Mouse (Mus musculus): Measurements from ENCODE around the gene Ahcyl2.
A peak's percentile ranks its signal among the peaks of the same experiment; 100 is the strongest.

Ahcyl2 gene

GRCm38 (mm10) chr6:29770672-29771321 is 3.0 kb downstream of the Ahcyl2 start:
- DNase-seq, result no peak

GRCm38 (mm10) chr6:29772236-29772635 is 4.4 kb downstream of the Ahcyl2 start:
- DNase-seq, result no peak

GRCm38 (mm10) chr6:29774161-29774560 is 6.3 kb downstream of the Ahcyl2 start:
- DNase-seq, result peak; percentile 54

GRCm38 (mm10) chr6:29775609-29776008 is 7.8 kb downstream of the Ahcyl2 start:
- no peak for DNase-seq

GRCm38 (mm10) chr6:29776542-29777237 is 8.9 kb downstream of the Ahcyl2 start:
- DNase-seq, result no peak

- DNase-seq, result no peak
Observed at GRCm38 (mm10) chr6:29777238-29777555, 9.4 kb downstream of the Ahcyl2 start.

- DNase-seq, result no peak
Observed at GRCm38 (mm10) chr6:29780082-29780481, 12.3 kb downstream of the Ahcyl2 start.

- DNase-seq, result no peak
Observed at GRCm38 (mm10) chr6:29780571-29780970, 12.8 kb downstream of the Ahcyl2 start.

- no peak for DNase-seq
Observed at GRCm38 (mm10) chr6:29782239-29782638, 14.4 kb downstream of the Ahcyl2 start.

GRCm38 (mm10) chr6:29783960-29784359 is 16.1 kb downstream of the Ahcyl2 start:
- no peak for DNase-seq

GRCm38 (mm10) chr6:29784413-29785021 is 16.7 kb downstream of the Ahcyl2 start:
- no peak for DNase-seq

- no peak for DNase-seq
Observed at GRCm38 (mm10) chr6:29785759-29786158, 17.9 kb downstream of the Ahcyl2 start.

- peak; percentile 14 for DNase-seq
Observed at GRCm38 (mm10) chr6:29788779-29789350, 21.1 kb downstream of the Ahcyl2 start.

GRCm38 (mm10) chr6:29790014-29790698 is 22.3 kb downstream of the Ahcyl2 start:
- no peak for DNase-seq

- DNase-seq, result no peak
Observed at GRCm38 (mm10) chr6:29793520-29793919, 25.7 kb downstream of the Ahcyl2 start.

GRCm38 (mm10) chr6:29794582-29794981 is 26.8 kb downstream of the Ahcyl2 start:
- no peak for DNase-seq

GRCm38 (mm10) chr6:29802979-29803378 is 35.2 kb downstream of the Ahcyl2 start:
- DNase-seq, result no peak

GRCm38 (mm10) chr6:29804006-29804405 is 36.2 kb downstream of the Ahcyl2 start:
- no peak for DNase-seq

- DNase-seq, result no peak
Observed at GRCm38 (mm10) chr6:29805381-29805780, 37.6 kb downstream of the Ahcyl2 start.

GRCm38 (mm10) chr6:29812076-29812475 is 44.3 kb downstream of the Ahcyl2 start:
- DNase-seq, result no peak

- no peak for DNase-seq
Observed at GRCm38 (mm10) chr6:29812651-29813050, 44.8 kb downstream of the Ahcyl2 start.

GRCm38 (mm10) chr6:29814616-29815015 is 46.8 kb downstream of the Ahcyl2 start:
- DNase-seq, result peak; percentile 73

- no peak for DNase-seq
Observed at GRCm38 (mm10) chr6:29815060-29815459, 47.2 kb downstream of the Ahcyl2 start.

Data from retina, postnatal 1 day (tissue).